Mouse (Mus musculus): ENCODE results near the gene D630003M21Rik.

DNA sequence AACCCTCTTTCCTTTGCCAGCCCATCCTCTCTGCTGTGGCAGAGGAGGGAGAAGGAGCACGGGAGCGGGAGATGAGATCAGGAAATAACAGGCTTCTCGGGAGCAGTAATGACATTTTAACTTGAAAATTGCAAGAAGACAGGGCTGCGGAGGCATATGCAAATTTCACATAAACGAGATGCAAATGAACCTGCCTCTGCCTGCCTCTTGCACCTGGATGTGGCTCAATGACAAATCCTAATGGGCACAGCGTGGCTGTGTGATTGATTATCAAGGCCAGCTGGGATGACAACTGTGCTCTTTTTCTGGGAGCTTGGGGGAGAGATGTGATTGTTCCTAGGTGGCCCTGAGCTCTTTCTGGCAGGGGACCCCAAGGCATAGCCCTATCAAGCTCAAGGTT, 47.1 kb downstream of the D630003M21Rik start:
- TF ChIP-seq POLR2A (IDR thresholded peaks at IDR 0.05; ENCODE audit: borderline replicate concordance, low read depth, low read length) (no peak), CTCF (IDR thresholded peaks at IDR 0.05; ENCODE audit: low read depth, low read length) (no peak)

Data from bone marrow macrophage, adult 2 months (primary cell).